Mouse (Mus musculus): ENCODE data around the gene Cars2. TPM values are rescaled to one million over a fixed set of nuclear protein-coding genes. Genes with fewer than 3 reads are reported as not detected.

Cars2 gene
- polyA plus RNA-seq, 1 experiment from 2014 or later: 21.6 TPM

DNA sequence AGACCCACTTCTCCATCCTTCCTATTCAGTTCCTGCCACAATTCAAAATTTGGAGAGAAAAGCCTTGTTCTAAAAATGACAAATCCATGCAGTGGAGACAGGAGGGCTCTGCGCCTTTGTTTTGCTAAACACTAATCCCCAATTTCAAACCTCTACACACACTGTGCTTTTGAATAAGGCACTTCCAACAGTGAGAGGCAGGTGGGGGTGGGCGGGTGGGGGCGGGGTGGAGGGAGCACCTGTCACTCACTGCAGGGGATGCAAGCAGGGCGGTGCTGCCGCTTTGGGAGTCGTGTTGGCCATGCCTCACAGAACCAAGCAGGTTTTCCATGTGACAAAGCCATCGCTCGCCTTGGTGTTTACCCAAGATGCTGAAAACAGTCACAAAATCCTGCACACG is 16.1 kb downstream of the Cars2 start:
- no peak overlapping the region for H3K4me3 ChIP-seq
- H3K4me1 ChIP-seq: no peaks in the 10 kb centered on the region
- WGBS: 39% methylated on average over 9 of the region's 9 CpGs
- peaks cover 46% of the 10 kb centered on the region for H3K36me3 ChIP-seq
- no peaks in the 10 kb centered on the region for H3K9me3 ChIP-seq
- H3K27me3 ChIP-seq: no peaks in the 10 kb centered on the region
- H3K27ac ChIP-seq: no peak overlapping the region
- H3K4me2 ChIP-seq (replicated peaks): no peak overlapping the region
- no peak for ATAC-seq (ENCODE audit: insufficient number of reproducible peaks, insufficient read depth, low FRiP score, low TSS enrichment)
- no peak overlapping the region for H3K9ac ChIP-seq

- no peak for ATAC-seq (ENCODE audit: insufficient number of reproducible peaks, insufficient read depth, low FRiP score, low TSS enrichment)
- Histone ChIP-seq H3K36me3 (peaks cover 36% of the 10 kb centered on the region), H3K4me3 (no peak overlapping the region), H3K9me3 (no peaks in the 10 kb centered on the region), H3K4me1 (no peaks in the 10 kb centered on the region), H3K9ac (no peak overlapping the region), H3K4me2 (replicated peaks) (no peak overlapping the region), H3K27me3 (no peaks in the 10 kb centered on the region), H3K27ac (no peak overlapping the region)
- WGBS: 69% methylated on average over 4 of the region's 4 CpGs
These were observed 19.7 kb downstream of the Cars2 start for GRCm38 (mm10) chr8:11530849-11531248.

DNA sequence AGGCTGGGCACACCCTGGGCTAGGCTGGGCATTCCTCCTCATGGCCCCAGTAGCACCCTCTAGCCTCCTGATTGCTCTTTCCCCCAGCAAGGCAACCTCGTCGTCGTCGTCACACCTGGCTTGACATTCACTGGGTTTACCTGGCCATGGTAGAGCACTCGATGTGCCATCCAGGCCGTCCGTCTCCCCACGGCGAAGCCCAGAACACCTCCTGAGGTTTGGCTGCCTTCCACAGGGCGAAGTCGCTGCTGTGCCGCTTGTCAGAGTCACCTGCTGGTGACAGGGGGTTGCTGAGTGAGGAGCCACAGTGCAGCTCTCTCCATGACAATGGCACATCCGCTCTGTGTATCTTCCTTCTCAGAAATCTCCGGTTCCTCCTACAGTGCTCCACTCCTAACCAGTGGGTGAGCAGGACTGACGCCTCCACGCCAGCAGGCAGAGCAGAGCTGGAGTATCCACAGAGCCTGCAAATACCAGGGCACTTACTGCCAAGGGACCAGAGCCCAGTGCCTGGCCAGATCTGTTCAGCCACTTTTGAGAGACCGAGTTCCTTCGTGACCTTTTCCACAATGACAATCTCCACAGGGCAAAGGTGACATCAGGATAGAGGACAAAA is 20.3 kb downstream of the Cars2 start:
- H3K9ac ChIP-seq: no peak overlapping the region
- no peaks in the 10 kb centered on the region for H3K27me3 ChIP-seq
- no peak overlapping the region for H3K4me2 ChIP-seq (replicated peaks)
- H3K36me3 ChIP-seq: peaks cover 39% of the 10 kb centered on the region
- no peak for ATAC-seq (ENCODE audit: insufficient number of reproducible peaks, insufficient read depth, low FRiP score, low TSS enrichment)
- no peak overlapping the region for H3K27ac ChIP-seq
- H3K4me3 ChIP-seq: no peak overlapping the region
- H3K9me3 ChIP-seq: no peaks in the 10 kb centered on the region
- 80% methylated on average over 18 of the region's 18 CpGs for whole genome bisulfite sequencing
- H3K4me1 ChIP-seq: no peaks in the 10 kb centered on the region

DNA sequence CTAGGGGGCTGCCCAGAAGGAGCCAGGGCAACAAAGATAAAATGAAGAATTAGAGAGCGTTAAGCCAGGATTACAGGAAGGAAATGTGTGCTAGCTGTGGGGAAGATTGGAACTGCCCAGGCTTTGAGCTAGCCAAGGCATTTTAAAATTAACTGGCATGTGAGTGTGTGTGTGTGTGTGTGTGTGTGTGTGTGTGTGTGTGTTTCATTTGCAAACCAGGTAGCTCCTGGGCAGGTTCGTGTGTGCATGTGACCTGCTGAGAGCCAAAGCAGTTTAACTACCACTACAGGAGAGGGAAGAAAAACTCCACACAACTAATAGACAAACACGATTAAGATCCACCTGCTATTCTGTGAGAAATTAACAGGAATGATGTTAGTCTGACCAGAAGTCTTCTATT is 27.3 kb downstream of the Cars2 start:
- no peaks in the 10 kb centered on the region for H3K9me3 ChIP-seq
- H3K9ac ChIP-seq: no peak overlapping the region
- H3K27ac ChIP-seq: no peak overlapping the region
- H3K4me3 ChIP-seq: no peak overlapping the region
- 93% methylated on average over 3 of the region's 3 CpGs for WGBS
- H3K4me1 ChIP-seq: no peaks in the 10 kb centered on the region
- no peak for ATAC-seq (ENCODE audit: insufficient number of reproducible peaks, insufficient read depth, low FRiP score, low TSS enrichment)
- H3K36me3 ChIP-seq: peaks cover 32% of the 10 kb centered on the region
- no peak overlapping the region for H3K4me2 ChIP-seq (replicated peaks)
- no peaks in the 10 kb centered on the region for H3K27me3 ChIP-seq

DNA sequence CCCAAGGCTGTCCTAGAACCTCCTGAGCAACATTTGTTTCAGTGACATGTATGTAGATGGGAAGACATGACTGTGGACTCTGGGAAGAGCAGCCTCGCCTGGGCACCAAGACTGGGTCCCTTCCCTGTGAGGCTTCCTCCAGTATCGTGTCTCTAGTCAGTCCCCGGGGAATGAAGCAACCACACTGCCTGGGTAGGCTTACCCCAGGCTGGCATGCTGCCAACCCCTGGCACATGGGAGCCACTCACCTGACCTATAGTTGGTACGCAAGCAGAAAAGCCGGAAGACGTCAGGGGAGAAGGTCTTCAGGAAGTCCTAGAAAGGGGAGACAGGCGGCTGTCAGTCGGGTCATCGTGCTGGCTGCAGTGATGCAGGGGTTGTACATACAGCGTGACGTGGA is 31.9 kb downstream of the Cars2 start:
- Histone ChIP-seq H3K4me1 (no peaks in the 10 kb centered on the region), H3K27ac (no peak overlapping the region), H3K36me3 (peaks cover 63% of the 10 kb centered on the region), H3K4me3 (no peak overlapping the region), H3K27me3 (no peaks in the 10 kb centered on the region), H3K9ac (no peak overlapping the region), H3K4me2 (replicated peaks) (no peak overlapping the region), H3K9me3 (no peaks in the 10 kb centered on the region)
- WGBS: 88% methylated on average over 11 of the region's 11 CpGs
- ATAC-seq (ENCODE audit: insufficient number of reproducible peaks, insufficient read depth, low FRiP score, low TSS enrichment): no peak

DNA sequence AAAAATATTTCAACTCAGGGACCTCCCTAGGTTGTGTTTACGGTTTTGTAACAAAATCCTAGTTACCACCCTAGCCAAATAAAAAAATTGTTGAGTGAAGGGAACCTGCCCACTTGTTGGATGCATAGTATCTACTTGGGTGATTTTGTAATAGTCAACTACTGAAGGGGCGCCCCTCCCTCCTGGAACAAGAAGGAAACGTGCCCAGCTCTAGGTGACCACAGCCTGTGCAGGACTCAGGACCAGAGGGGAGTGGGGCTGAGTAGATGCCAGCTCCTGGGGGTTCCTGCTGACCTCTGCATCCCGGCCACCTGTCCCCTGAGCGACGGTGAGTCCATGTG is 32.6 kb downstream of the Cars2 start:
- Histone ChIP-seq H3K4me1 (no peaks in the 10 kb centered on the region), H3K27me3 (no peaks in the 10 kb centered on the region), H3K36me3 (peaks cover 69% of the 10 kb centered on the region), H3K9me3 (no peaks in the 10 kb centered on the region), H3K4me2 (replicated peaks) (no peak overlapping the region), H3K27ac (no peak overlapping the region), H3K4me3 (no peak overlapping the region), H3K9ac (no peak overlapping the region)
- ATAC-seq (ENCODE audit: insufficient number of reproducible peaks, insufficient read depth, low FRiP score, low TSS enrichment): no peak
- 89% methylated on average over 6 of the region's 6 CpGs for WGBS

GRCm38 (mm10) chr8:11517366-11518055 is 33.1 kb downstream of the Cars2 start:
- Histone ChIP-seq H3K4me2 (replicated peaks) (no peak overlapping the region), H3K27ac (no peak overlapping the region), H3K4me1 (no peaks in the 10 kb centered on the region), H3K9ac (no peak overlapping the region), H3K4me3 (no peak overlapping the region), H3K9me3 (no peaks in the 10 kb centered on the region), H3K36me3 (peaks cover 74% of the 10 kb centered on the region), H3K27me3 (no peaks in the 10 kb centered on the region)
- ATAC-seq (ENCODE audit: insufficient number of reproducible peaks, insufficient read depth, low FRiP score, low TSS enrichment): no peak
- WGBS: 91% methylated on average over 16 of the region's 16 CpGs

- Histone ChIP-seq H3K27me3 (no peaks in the 10 kb centered on the region), H3K9me3 (no peaks in the 10 kb centered on the region), H3K36me3 (peaks cover 76% of the 10 kb centered on the region), H3K4me2 (replicated peaks) (no peak overlapping the region), H3K4me1 (no peaks in the 10 kb centered on the region), H3K9ac (no peak overlapping the region), H3K4me3 (no peak overlapping the region), H3K27ac (no peak overlapping the region)
- WGBS: 95% methylated on average over 9 of the region's 9 CpGs
- ATAC-seq (ENCODE audit: insufficient number of reproducible peaks, insufficient read depth, low FRiP score, low TSS enrichment): no peak
These were observed 34.3 kb downstream of the Cars2 start for GRCm38 (mm10) chr8:11516292-11516691.

- H3K9ac ChIP-seq: no peak overlapping the region
- H3K9me3 ChIP-seq: no peaks in the 10 kb centered on the region
- no peak for ATAC-seq (ENCODE audit: insufficient number of reproducible peaks, insufficient read depth, low FRiP score, low TSS enrichment)
- 88% methylated on average over 5 of the region's 5 CpGs for WGBS
- no peak overlapping the region for H3K27ac ChIP-seq
- H3K36me3 ChIP-seq: peaks cover 86% of the 10 kb centered on the region
- H3K4me3 ChIP-seq: no peak overlapping the region
- no peak overlapping the region for H3K4me2 ChIP-seq (replicated peaks)
- no peaks in the 10 kb centered on the region for H3K27me3 ChIP-seq
- H3K4me1 ChIP-seq: no peaks in the 10 kb centered on the region
These were observed 37.3 kb downstream of the Cars2 start for GRCm38 (mm10) chr8:11513247-11513646.

GRCm38 (mm10) chr8:11512711-11513110 is 37.9 kb downstream of the Cars2 start:
- Histone ChIP-seq H3K9me3 (no peaks in the 10 kb centered on the region), H3K4me2 (replicated peaks) (no peak overlapping the region), H3K4me1 (0 out of 2 replicates have a peak, but pooled peaks cover 2% of the 10 kb centered on the region), H3K9ac (no peak overlapping the region), H3K4me3 (no peak overlapping the region), H3K27ac (no peak overlapping the region), H3K36me3 (peaks cover 87% of the 10 kb centered on the region), H3K27me3 (no peaks in the 10 kb centered on the region)
- ATAC-seq (ENCODE audit: insufficient number of reproducible peaks, insufficient read depth, low FRiP score, low TSS enrichment): no peak
- 87% methylated on average over 9 of the region's 9 CpGs for WGBS

- Histone ChIP-seq H3K4me2 (replicated peaks) (no peak overlapping the region), H3K36me3 (peaks cover 86% of the 10 kb centered on the region), H3K9ac (no peak overlapping the region), H3K9me3 (no peaks in the 10 kb centered on the region), H3K4me3 (no peak overlapping the region), H3K27me3 (no peaks in the 10 kb centered on the region), H3K27ac (no peak overlapping the region), H3K4me1 (0 out of 2 replicates have a peak, but pooled peaks cover 5% of the 10 kb centered on the region)
- ATAC-seq (ENCODE audit: insufficient number of reproducible peaks, insufficient read depth, low FRiP score, low TSS enrichment): no peak
- WGBS: 88% methylated on average over 5 of the region's 5 CpGs
These were observed 39.6 kb downstream of the Cars2 start for GRCm38 (mm10) chr8:11510971-11511370.

DNA sequence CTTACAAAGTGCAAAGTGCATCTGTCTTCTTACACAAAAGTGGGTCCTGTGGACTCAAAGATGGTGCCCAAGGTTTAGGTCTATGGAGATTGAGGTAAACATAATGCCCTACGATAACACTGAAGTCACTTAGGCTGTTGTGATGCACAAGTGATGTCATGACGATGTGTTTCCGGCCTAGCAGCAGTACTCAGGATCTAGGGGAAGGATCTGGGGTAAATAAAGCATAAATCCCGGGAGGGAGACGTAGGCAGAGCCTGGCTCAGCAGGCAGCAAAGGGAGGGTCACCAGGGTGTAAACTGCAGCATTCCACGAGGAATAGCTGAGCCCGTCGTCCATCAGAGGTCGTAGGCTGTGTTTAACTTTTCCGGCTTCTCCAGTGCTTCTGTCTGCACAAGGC is 41.7 kb downstream of the Cars2 start:
- H3K4me3 ChIP-seq: no peak overlapping the region
- 81% methylated on average over 10 of the region's 10 CpGs for WGBS
- H3K4me2 ChIP-seq (replicated peaks): no peak overlapping the region
- no peaks in the 10 kb centered on the region for H3K27me3 ChIP-seq
- no peak overlapping the region for H3K27ac ChIP-seq
- ATAC-seq (ENCODE audit: insufficient number of reproducible peaks, insufficient read depth, low FRiP score, low TSS enrichment): no peak
- peaks cover 88% of the 10 kb centered on the region for H3K36me3 ChIP-seq
- H3K4me1 ChIP-seq: 0 out of 2 replicates have a peak, but pooled peaks cover 5% of the 10 kb centered on the region
- H3K9me3 ChIP-seq: no peaks in the 10 kb centered on the region
- no peak overlapping the region for H3K9ac ChIP-seq
